Mouse (Mus musculus) liver, postnatal 0 days (tissue): ENCODE data around the gene Inpp5e. TPM values are rescaled to one million over a fixed set of nuclear protein-coding genes. Genes with fewer than 3 reads are reported as not detected.
A peak's percentile ranks its signal among the peaks of the same experiment; 100 is the strongest.

ENCODE experiments used
- ATAC-seq: fragments of 200-750 bp; cut with Nextera tagmentation; 2 replicates; pipeline ENCODE4 v1.8.0; 2017; ENCODE audit warnings: mild to moderate bottlenecking, moderate library complexity
- DNase-seq: peaks from one replicate; pipeline ENCODE4 v3.0.0-alpha.2; 2016
- H3K27ac ChIP-seq: fragments of 300-500 bp; sonication (generic); 2 replicates; pipeline ENCODE4 v1.5.1; 2014; ENCODE audit warnings: antibody characterized with exemption, moderate library complexity, mild to moderate bottlenecking, low read depth
- H3K27me3 ChIP-seq: fragments of 300-500 bp; sonication (generic); 2 replicates; pipeline ENCODE4 v1.6.1; 2014; ENCODE audit warnings: low read length, control low read depth, mixed read lengths; ENCODE audit not compliant: insufficient read depth
- H3K36me3 ChIP-seq: fragments of 300-500 bp; sonication (generic); replicated peaks from 2 replicates; pipeline ENCODE4 v1.6.1; 2014; ENCODE audit warnings: mild to moderate bottlenecking, control low read depth, low read length, moderate library complexity, mixed read lengths; ENCODE audit not compliant: insufficient read depth
- H3K4me1 ChIP-seq: fragments of 300-500 bp; sonication (generic); 2 replicates; pipeline ENCODE4 v1.6.1; 2014; ENCODE audit warnings: antibody characterized with exemption, mild to moderate bottlenecking, control low read depth; ENCODE audit not compliant: insufficient read depth
- H3K4me2 ChIP-seq: fragments of 300-500 bp; sonication (generic); 2 replicates; pipeline ENCODE4 v1.6.1; 2014; ENCODE audit warnings: low read depth, mild to moderate bottlenecking, low read length, moderate library complexity, mixed read lengths
- H3K4me3 ChIP-seq: fragments of 300-500 bp; sonication (generic); 2 replicates; pipeline ENCODE4 v1.5.1; 2014; ENCODE audit warnings: low read depth, low read length
- H3K9ac ChIP-seq: fragments of 300-500 bp; sonication (generic); replicated peaks from 2 replicates; pipeline ENCODE4 v1.6.1; 2014; ENCODE audit warnings: mild to moderate bottlenecking, moderate library complexity
- H3K9me3 ChIP-seq: fragments of 300-500 bp; sonication (generic); 2 replicates; pipeline ENCODE4 v1.6.1; 2016; ENCODE audit warnings: mild to moderate bottlenecking, control low read depth, low read length, mixed read lengths
- CTCF ChIP-seq: sonication (generic); IDR thresholded peaks from 2 replicates; pipeline ENCODE4 v1.5.1; 2016; ENCODE audit warnings: antibody characterized with exemption, low read depth
- EP300 ChIP-seq: IDR thresholded peaks from 2 replicates; pipeline ENCODE4 v1.6.1; 2016; ENCODE audit warnings: antibody characterized with exemption, low read depth, mild to moderate bottlenecking
- WGBS: fragments of 180-500 bp; shearing (Covaris S2); extraction: QIAGEN DNeasy Blood & Tissue Kit; methylation state at CpG from one replicate; pipeline ENCODE4 v1.1.7; 2014; ENCODE audit not compliant: insufficient replicate concordance; 5-methylcytosine and 5-hydroxymethylcytosine counted together
- polyA plus RNA-seq: library from polyadenylated mRNA; unstranded; fragments of >200 nt; fragmentation: Nextera tagmentation; extraction: Ambion mirVana; gene quantifications from 2 replicates; pipeline ENCODE4 v1.2.1, GENCODE M21; 2015

Inpp5e gene
- polyA plus RNA-seq, 1 experiment from 2014 or later, result 3.4 TPM

- Histone ChIP-seq H3K9ac (no peak overlapping the region), H3K27me3 (no peaks in the 10 kb centered on the region), H3K9me3 (no peaks in the 10 kb centered on the region), H3K36me3 (no peaks in the 10 kb centered on the region; the same call in none of the 2 replicates), H3K4me2 (no peak overlapping the region), H3K4me3 (no peak overlapping the region), H3K4me1 (peaks cover 16% of the 10 kb centered on the region), H3K27ac (peak overlapping the region; percentile 34; the same call in 1 of the 2 replicates)
- 64% methylated on average over 6 of the region's 6 CpGs for WGBS
- DNase-seq, result no peak
- no peak for ATAC-seq
- no peak for TF ChIP-seq CTCF
- TF ChIP-seq EP300, result no peak
Observed at GRCm38 (mm10) chr2:26348241-26348640, 60.8 kb downstream of the Inpp5e start.

Other genes starting within 250 kb of the Inpp5e start
- gene Lhx3, start 200.9 kb downstream of the Inpp5e start, polyA plus RNA-seq, result not detected in 2 replicates
- 3.7 and 4.1 TPM in 2 replicates for gene Qsox2, start 171.7 kb downstream of the Inpp5e start, polyA plus RNA-seq
- 0.01 TPM in 1 of 2 replicates, not detected in the other for gene Ccdc187, start 114.6 kb downstream of the Inpp5e start, polyA plus RNA-seq
- 1.9 TPM in 2 replicates for gene Gpsm1, start 93.7 kb downstream of the Inpp5e start, polyA plus RNA-seq
- 7.5 and 7.9 TPM in 2 replicates for gene Dnlz, start 57.1 kb downstream of the Inpp5e start, polyA plus RNA-seq
- 2.1 and 2.2 TPM in 2 replicates for gene Card9, start 48.3 kb downstream of the Inpp5e start, polyA plus RNA-seq
- gene Snapc4, start 28.6 kb downstream of the Inpp5e start, polyA plus RNA-seq, result 5.0 and 5.5 TPM in 2 replicates
- 28.0 and 29.0 TPM in 2 replicates for gene Entr1, start 19.9 kb downstream of the Inpp5e start, polyA plus RNA-seq
- 38.8 and 41.3 TPM in 2 replicates for gene Pmpca, start 19.9 kb downstream of the Inpp5e start, polyA plus RNA-seq
- gene Sec16a, start 36.0 kb upstream of the Inpp5e start, polyA plus RNA-seq, result 7.8 and 8.0 TPM in 2 replicates
- 2.0 and 2.1 TPM in 2 replicates for gene Notch1, start 107.5 kb upstream of the Inpp5e start, polyA plus RNA-seq
- 49.6 and 53.0 TPM in 2 replicates for gene Egfl7, start 170.8 kb upstream of the Inpp5e start, polyA plus RNA-seq
- not detected in 2 replicates for gene Gm20532, start 177.4 kb upstream of the Inpp5e start, polyA plus RNA-seq
- 215 and 221 TPM in 2 replicates for gene Agpat2, start 195.2 kb upstream of the Inpp5e start, polyA plus RNA-seq
- 0.48 and 0.56 TPM in 2 replicates for gene Fam69b, start 219.3 kb upstream of the Inpp5e start, polyA plus RNA-seq